Mouse (Mus musculus) embryonic facial prominence, embryonic 13.5 days (tissue): ENCODE results near the gene Pole2. TPM values are rescaled to one million over a fixed set of nuclear protein-coding genes. Genes with fewer than 3 reads are reported as not detected.

ENCODE experiments used
- microRNA-seq: library from miRNA; unstranded; fragments of <30 nt; microRNA quantifications from one replicate; pipeline ENCODE4, GENCODE M21; 2016
- polyA plus RNA-seq: library from polyadenylated mRNA; unstranded; fragments of >200 nt; fragmentation: Nextera tagmentation; extraction: Ambion mirVana; gene quantifications from 2 replicates; pipeline ENCODE4 v1.2.1, GENCODE M21; 2015

Pole2 gene
- polyA plus RNA-seq, 1 experiment from 2014 or later = 29.5 TPM

Small RNA genes lying within 50 kb of the gene (microRNA-seq; reads per million reads assigned to microRNA genes)
- gene Gm47287 (not detected), gene Gm47295 (not detected)

Other genes with a start within 250 kb of the Pole2 start
- 2,108 and 2,174 TPM in 2 replicates for gene Rps29, start 69.0 kb downstream of the Pole2 start, polyA plus RNA-seq
- gene Lrr1, start 59.4 kb downstream of the Pole2 start, polyA plus RNA-seq = 22.0 and 22.3 TPM in 2 replicates
- 521 and 554 TPM in 2 replicates for gene Rpl36al, start 44.1 kb downstream of the Pole2 start, polyA plus RNA-seq
- 43.8 and 44.1 TPM in 2 replicates for gene Mgat2, start 44.0 kb downstream of the Pole2 start, polyA plus RNA-seq
- 33.8 and 40.4 TPM in 2 replicates for gene Gm49383, start 31.1 kb downstream of the Pole2 start, polyA plus RNA-seq
- gene Dnaaf2, start 29.8 kb downstream of the Pole2 start, polyA plus RNA-seq = 12.0 and 14.4 TPM in 2 replicates
- gene Gm49384, start 23.9 kb downstream of the Pole2 start, polyA plus RNA-seq = 26.1 and 33.9 TPM in 2 replicates
- gene Klhdc1, start 13.0 kb upstream of the Pole2 start, polyA plus RNA-seq = 10.5 and 12.4 TPM in 2 replicates
- gene Klhdc2, start 68.5 kb upstream of the Pole2 start, polyA plus RNA-seq = 148 and 150 TPM in 2 replicates
- 107 and 112 TPM in 2 replicates for gene Nemf, start 129.0 kb upstream of the Pole2 start, polyA plus RNA-seq
- gene Arf6, start 144.0 kb upstream of the Pole2 start, polyA plus RNA-seq = 48.4 and 56.7 TPM in 2 replicates
- gene Gm9887, start 144.3 kb upstream of the Pole2 start, polyA plus RNA-seq = 1.6 and 2.6 TPM in 2 replicates